Mouse (Mus musculus) left cerebral cortex, adult 2 months (tissue): ENCODE measurements around the gene Synrg. TPM values are rescaled to one million over a fixed set of nuclear protein-coding genes. Genes with fewer than 3 reads are reported as not detected.
A peak's percentile ranks its signal among the peaks of the same experiment; 100 is the strongest.

Experiments
- DNase-seq, 2 experiments: peaks; one replicate each; pipeline ENCODE4 v3.0.0; 2021 to 2022; ENCODE audit warnings: low spot score in 2 of 2, mixed read lengths in 1 of 2; ENCODE audit errors: extremely low spot score in 1 of 2
- H3K27ac ChIP-seq: fragments of 200-600 bp; 2 replicates; pipeline ENCODE4 v1.8.1; 2022
- H3K4me3 ChIP-seq: fragments of 200-600 bp; 2 replicates; pipeline ENCODE4 v1.8.1; 2022
- CTCF ChIP-seq: fragments of 200-600 bp; IDR thresholded peaks from 2 replicates; pipeline ENCODE4 v1.8.1; 2022; ENCODE audit warnings: antibody characterized with exemption, mild to moderate bottlenecking, moderate library complexity
- intact Hi-C: fragments of 180-260 bp; cut with DNase I; formaldehyde crosslinking; loops from one replicate; pipeline ENCODE4 v1.15.1; 2025
- total RNA-seq, 2 experiments: library from RNA; stranded (reverse); gene quantifications; 2 replicates each; pipeline ENCODE4 v1.2.3; 2021

The Synrg gene
- total RNA-seq, 2 experiments from 2014 or later: 61.2 to 61.3 TPM

GRCm38 (mm10) chr11:84016810-84017508 lies 52.7 kb downstream of the Synrg start:
- intact Hi-C loops: no loop called here
- no peak overlapping the region for H3K4me3 ChIP-seq
- TF ChIP-seq CTCF: no peak
- no peak for DNase-seq
- no peak overlapping the region for H3K27ac ChIP-seq

GRCm38 (mm10) chr11:84027231-84027630 lies 63.0 kb downstream of the Synrg start:
- Histone ChIP-seq H3K27ac (no peak overlapping the region), H3K4me3 (no peak overlapping the region)
- no peak for TF ChIP-seq CTCF
- intact Hi-C loops: no loop called here
- no peak for DNase-seq

- Histone ChIP-seq H3K4me3 (no peak overlapping the region), H3K27ac (no peak overlapping the region)
- intact Hi-C loops: no loop called here
- TF ChIP-seq CTCF: no peak
- DNase-seq: no peak
These were observed 64.2 kb downstream of the Synrg start for GRCm38 (mm10) chr11:84028271-84029028.

GRCm38 (mm10) chr11:84031971-84032370 lies 67.7 kb downstream of the Synrg start:
- peak; percentile 60 to 69 for DNase-seq
- intact Hi-C loops: loop anchor here (5.0 kb wide), 2 partner anchors 70 to 245 kb away; partner anchors contain the start of gene Synrg
- peak; percentile 90 for TF ChIP-seq CTCF
- Histone ChIP-seq H3K4me3 (no peak overlapping the region), H3K27ac (no peak overlapping the region)

- intact Hi-C loops: loop anchor here (5.0 kb wide), 2 partner anchors 70 to 245 kb away; partner anchors contain the start of gene Synrg
- Histone ChIP-seq H3K4me3 (no peak overlapping the region), H3K27ac (no peak overlapping the region)
- no peak for TF ChIP-seq CTCF
- no peak for DNase-seq
These were observed 68.3 kb downstream of the Synrg start for GRCm38 (mm10) chr11:84032559-84032958.

- DNase-seq: no peak
- no peak overlapping the region for H3K27ac ChIP-seq
- no peak overlapping the region for H3K4me3 ChIP-seq
- TF ChIP-seq CTCF: no peak
- intact Hi-C loops: loop anchor here (5.0 kb wide), 2 partner anchors 71 to 246 kb away; partner anchors contain the start of gene Synrg
These were observed 69.4 kb downstream of the Synrg start for GRCm38 (mm10) chr11:84033671-84034070.

GRCm38 (mm10) chr11:84040621-84041020 lies 76.4 kb downstream of the Synrg start:
- DNase-seq: no peak
- no peak overlapping the region for H3K27ac ChIP-seq
- no peak for TF ChIP-seq CTCF
- H3K4me3 ChIP-seq: no peak overlapping the region
- intact Hi-C loops: no loop called here

- Histone ChIP-seq H3K27ac (peak overlapping the region; percentile 90), H3K4me3 (no peak overlapping the region)
- TF ChIP-seq CTCF: peak; percentile 5
- peak; percentile 43 to 60 for DNase-seq
- intact Hi-C loops: no loop called here
These were observed 78.9 kb downstream of the Synrg start for GRCm38 (mm10) chr11:84042808-84043762.

GRCm38 (mm10) chr11:84044988-84045387 lies 80.8 kb downstream of the Synrg start:
- intact Hi-C loops: no loop called here
- Histone ChIP-seq H3K4me3 (no peak overlapping the region), H3K27ac (no peak overlapping the region)
- no peak for TF ChIP-seq CTCF
- no peak for DNase-seq

GRCm38 (mm10) chr11:84047270-84047669 lies 83.0 kb downstream of the Synrg start:
- intact Hi-C loops: no loop called here
- H3K4me3 ChIP-seq: no peak overlapping the region
- no peak for TF ChIP-seq CTCF
- no peak for DNase-seq
- H3K27ac ChIP-seq: no peak overlapping the region

GRCm38 (mm10) chr11:84048411-84048810 lies 84.2 kb downstream of the Synrg start:
- Histone ChIP-seq H3K4me3 (no peak overlapping the region), H3K27ac (peak overlapping the region; percentile 19; the same call in 1 of the 2 replicates)
- intact Hi-C loops: no loop called here
- TF ChIP-seq CTCF: no peak
- DNase-seq: no peak
